Mouse (Mus musculus) thymus, adult 2 months (tissue): ENCODE data around the gene Dock3.

Experiments
- CTCF ChIP-seq: fragments of 200-500 bp; IDR thresholded peaks from 2 replicates; pipeline ENCODE4 v1.5.1; 2012; ENCODE audit warnings: mild to moderate bottlenecking, control low read depth, low read length, moderate library complexity, borderline replicate concordance; ENCODE audit not compliant: control insufficient read depth, poor library complexity, insufficient read depth; ENCODE audit errors: extremely low read depth
- POLR2A ChIP-seq: fragments of 200-500 bp; IDR thresholded peaks from 2 replicates; pipeline ENCODE4 v1.6.1; 2012; ENCODE audit warnings: mild to moderate bottlenecking, low read length, control low read depth, moderate library complexity; ENCODE audit not compliant: control insufficient read depth, poor library complexity, insufficient read depth; ENCODE audit errors: extremely low read depth

DNA sequence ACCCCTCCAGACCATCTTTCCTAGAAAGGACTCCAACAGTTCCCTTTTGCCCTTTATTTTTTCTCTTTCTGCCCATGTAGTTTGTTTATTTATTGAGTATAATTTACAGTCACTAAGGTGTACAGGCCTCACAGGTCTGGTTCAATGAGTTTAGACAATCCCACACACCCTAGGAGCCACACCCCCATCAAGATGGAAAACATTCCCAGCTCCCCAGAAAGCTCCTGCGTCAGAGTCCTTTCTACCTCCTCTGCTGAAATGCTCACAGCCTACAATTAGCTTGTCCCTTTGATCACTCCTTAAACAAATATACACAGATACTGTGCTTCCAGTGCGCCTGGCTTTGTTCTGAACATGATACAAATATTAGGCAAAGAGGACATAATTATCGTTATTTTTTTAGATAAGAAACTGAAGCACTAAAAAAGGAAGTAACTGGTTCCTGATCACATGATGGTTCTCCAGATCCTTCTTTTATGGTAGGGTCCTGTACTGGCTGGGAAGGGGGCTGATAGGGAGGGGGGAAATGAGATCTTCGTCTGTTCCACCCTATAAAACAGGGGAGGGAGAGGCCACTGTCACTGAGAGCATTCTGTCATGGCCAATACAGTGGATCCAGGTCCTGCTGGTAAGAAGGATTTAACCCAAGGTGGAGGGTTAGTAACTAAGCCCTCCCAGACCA, 36.2 kb upstream of the Dock3 start:
- TF ChIP-seq POLR2A (no peak), CTCF (no peak)
